Mouse (Mus musculus) embryonic fibroblast, embryonic 13.5 days (primary cell): ENCODE results near the gene Vmn1r12.
"Not testable (repeated sequence)": the region's sequence is repeated elsewhere in the genome, so short reads cannot be mapped to it uniquely, and the experiment has no call there.

Experiments
- CTCF ChIP-seq: IDR thresholded peaks from 2 replicates; pipeline ENCODE4 v1.5.1; 2011; ENCODE audit warnings: mild to moderate bottlenecking, control low read depth, low read length, moderate library complexity, borderline replicate concordance; ENCODE audit not compliant: insufficient read depth
- POLR2A ChIP-seq: IDR thresholded peaks from 2 replicates; pipeline ENCODE4 v1.6.1; 2011; ENCODE audit warnings: low read depth, mild to moderate bottlenecking, control low read depth, low read length, moderate library complexity

- TF ChIP-seq POLR2A, CTCF: not testable (repeated sequence)
These were observed 46.3 kb downstream of the Vmn1r12 start, which contains the start of gene Vmn1r13 for GRCm38 (mm10) chr6:57202990-57203389.
